Mouse (Mus musculus) WW6 (cell line): ENCODE data around the gene Pknox2.

Source experiments
- DNase-seq: peaks from one replicate; pipeline ENCODE4 v3.0.0-alpha.2; 2013; ENCODE audit warnings: low read depth, low spot score

The Pknox2 gene

GRCm38 (mm10) chr9:37101059-37101940, 45.9 kb downstream of the Pknox2 start:
- no peak for DNase-seq

GRCm38 (mm10) chr9:37099595-37099994, 47.6 kb downstream of the Pknox2 start:
- no peak for DNase-seq

GRCm38 (mm10) chr9:37098600-37098999, 48.6 kb downstream of the Pknox2 start:
- DNase-seq = no peak

- DNase-seq = no peak
Measured at GRCm38 (mm10) chr9:37094230-37094990, 52.8 kb downstream of the Pknox2 start.

- DNase-seq = no peak
Measured at GRCm38 (mm10) chr9:37093086-37093485, 54.1 kb downstream of the Pknox2 start.

- peak; percentile 46 for DNase-seq
Measured at GRCm38 (mm10) chr9:37089894-37090652, 57.1 kb downstream of the Pknox2 start.

GRCm38 (mm10) chr9:37085370-37085769, 61.8 kb downstream of the Pknox2 start:
- no peak for DNase-seq

GRCm38 (mm10) chr9:37082246-37082645, 65.0 kb downstream of the Pknox2 start:
- DNase-seq = no peak

- no peak for DNase-seq
Measured at GRCm38 (mm10) chr9:37080309-37080708, 66.9 kb downstream of the Pknox2 start.

- DNase-seq = no peak
Measured at GRCm38 (mm10) chr9:37077063-37077418, 70.2 kb downstream of the Pknox2 start.

- no peak for DNase-seq
Measured at GRCm38 (mm10) chr9:37076386-37077062, 70.7 kb downstream of the Pknox2 start.

- no peak for DNase-seq
Measured at GRCm38 (mm10) chr9:37075903-37076302, 71.3 kb downstream of the Pknox2 start.

- DNase-seq = no peak
Measured at GRCm38 (mm10) chr9:37069391-37070312, 77.6 kb downstream of the Pknox2 start.

GRCm38 (mm10) chr9:37067473-37067830, 79.8 kb downstream of the Pknox2 start:
- no peak for DNase-seq

- no peak for DNase-seq
Measured at GRCm38 (mm10) chr9:37066732-37067472, 80.3 kb downstream of the Pknox2 start.

GRCm38 (mm10) chr9:37061627-37062026, 85.6 kb downstream of the Pknox2 start:
- DNase-seq = no peak

- no peak for DNase-seq
Measured at GRCm38 (mm10) chr9:37054703-37055102, 92.5 kb downstream of the Pknox2 start.

- DNase-seq = peak; percentile 42
Measured at GRCm38 (mm10) chr9:37053601-37054512, 93.3 kb downstream of the Pknox2 start.

- DNase-seq = no peak
Measured at GRCm38 (mm10) chr9:37053041-37053440, 94.2 kb downstream of the Pknox2 start.
